ENCODE assay signal across 29 mouse cellular contexts in the genomic region with DNA sequence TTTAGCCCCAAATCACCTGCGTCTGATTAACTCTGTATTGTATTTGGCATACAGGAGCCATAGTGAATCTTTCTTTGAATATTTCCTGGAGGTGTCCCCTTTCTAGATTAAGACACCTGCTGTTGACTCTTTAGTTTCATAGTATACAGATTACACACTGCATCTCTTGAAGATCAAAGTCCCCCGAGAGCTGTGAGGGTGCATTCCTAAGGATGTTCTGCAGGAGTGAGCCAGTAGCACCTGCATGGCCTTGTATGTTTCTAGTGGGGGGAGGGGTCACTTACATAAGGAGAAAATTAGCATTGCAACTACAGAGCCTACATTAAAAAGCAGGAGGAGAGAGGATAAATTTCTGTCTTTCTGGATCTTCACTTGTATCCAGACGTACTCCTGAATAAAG.
DNase-seq lines count a peak whose midpoint lies in the region; ATAC-seq and TF ChIP-seq lines count a peak whose summit lies in the region.
"Had no signal": no experiment of that assay in that cellular context is flagged by ENCODE, and none has a peak within 500 bp of the region (broad histone marks: within the 10 kb centered on the region; RNA-seq: fewer than 3 reads in every experiment).

No protein-coding gene starts in this region.

- TF ChIP-seq POLR2A in limb, embryonic 14.5 days (IDR thresholded peaks at IDR 0.05; ENCODE audit: borderline replicate concordance, extremely low read depth, insufficient read depth, insufficient read length): no peak

- H3K4me1 ChIP-seq in embryonic facial prominence, embryonic 14.5 days (ENCODE audit: control insufficient read depth, insufficient read depth, low read length): no peaks in the 10 kb centered on the region
- no peaks in the 10 kb centered on the region for H3K4me1 ChIP-seq in embryonic facial prominence, embryonic 10.5 days
- no peaks in the 10 kb centered on the region for H3K4me1 ChIP-seq in kidney, embryonic 16.5 days (ENCODE audit: insufficient read depth, low read length)
- H3K4me1 ChIP-seq in limb, embryonic 14.5 days (ENCODE audit: control insufficient read depth, insufficient read depth, low read length): no peaks in the 10 kb centered on the region
- no peaks in the 10 kb centered on the region for H3K4me1 ChIP-seq in limb, embryonic 10.5 days
- H3K4me1 ChIP-seq: embryonic facial prominence, embryonic 12.5 days; embryonic facial prominence, embryonic 15.5 days; forebrain, embryonic 10.5 days; forebrain, embryonic 12.5 days had no signal

- H3K27ac ChIP-seq in embryonic facial prominence, embryonic 14.5 days (replicated peaks; ENCODE audit: low read depth, low read length): no peak overlapping the region
- H3K27ac ChIP-seq in embryonic facial prominence, embryonic 10.5 days (replicated peaks): no peak overlapping the region
- no peak overlapping the region for H3K27ac ChIP-seq in kidney, embryonic 16.5 days (ENCODE audit: low read length)
- no peak overlapping the region for H3K27ac ChIP-seq in limb, embryonic 14.5 days (replicated peaks; ENCODE audit: low read depth, low read length)
- H3K27ac ChIP-seq in limb, embryonic 10.5 days: no peak overlapping the region
- H3K27ac ChIP-seq: embryonic facial prominence, embryonic 12.5 days; embryonic facial prominence, embryonic 15.5 days; forebrain, embryonic 10.5 days; forebrain, embryonic 12.5 days had no signal

- 69% methylated on average over 3 of the region's 3 CpGs for WGBS in embryonic facial prominence, embryonic 14.5 days
- 74% methylated on average over 3 of the region's 3 CpGs for WGBS in embryonic facial prominence, embryonic 10.5 days
- WGBS in kidney, embryonic 16.5 days: 71% methylated on average over 3 of the region's 3 CpGs
- 49% methylated on average over 3 of the region's 3 CpGs for WGBS in limb, embryonic 14.5 days
- 78% methylated on average over 3 of the region's 3 CpGs for WGBS in limb, embryonic 10.5 days

- no peaks in the 10 kb centered on the region for H3K9me3 ChIP-seq in embryonic facial prominence, embryonic 14.5 days (ENCODE audit: control insufficient read depth, low read length)
- no peaks in the 10 kb centered on the region for H3K9me3 ChIP-seq in embryonic facial prominence, embryonic 10.5 days
- no peaks in the 10 kb centered on the region for H3K9me3 ChIP-seq in kidney, embryonic 16.5 days (ENCODE audit: low read length)
- no peaks in the 10 kb centered on the region for H3K9me3 ChIP-seq in limb, embryonic 14.5 days (ENCODE audit: control insufficient read depth, low read length)
- no peaks in the 10 kb centered on the region for H3K9me3 ChIP-seq in limb, embryonic 10.5 days (replicated peaks)
- H3K9me3 ChIP-seq: embryonic facial prominence, embryonic 12.5 days; embryonic facial prominence, embryonic 15.5 days; forebrain, embryonic 10.5 days; forebrain, embryonic 12.5 days had no signal

- DNase-seq in embryonic facial prominence, embryonic 14.5 days (ENCODE audit: low spot score): no peak
- no peak for DNase-seq in embryonic facial prominence, embryonic 10.5 days (ENCODE audit: low spot score)
- DNase-seq in kidney, adult 11 months: peak; percentile 6
- peak; percentile 12 for DNase-seq in limb, embryonic 14.5 days (ENCODE audit: low spot score)
- DNase-seq in limb, embryonic 10.5 days (ENCODE audit: low spot score): no peak
- no peak for DNase-seq in cerebellum, postnatal 36 days
- DNase-seq: adrenal gland, adult 8-10 months; adrenal gland, postnatal 14 days; adrenal gland, postnatal 36 days; B cell, adult 2 months; cerebellum, adult 11-12 months; cerebellum, adult 2 months; cerebellum, adult 9-10 months; cerebellum, postnatal 10 days; cerebellum, postnatal 25 days; embryo, embryonic 11 days had no signal

- H3K27me3 ChIP-seq in embryonic facial prominence, embryonic 14.5 days (replicated peaks; ENCODE audit: control insufficient read depth, insufficient read depth, low read length): no peaks in the 10 kb centered on the region
- no peaks in the 10 kb centered on the region for H3K27me3 ChIP-seq in embryonic facial prominence, embryonic 10.5 days (replicated peaks; ENCODE audit: low read depth, poor library complexity, severe bottlenecking)
- no peaks in the 10 kb centered on the region for H3K27me3 ChIP-seq in kidney, embryonic 16.5 days (ENCODE audit: insufficient read depth, low read length)
- no peaks in the 10 kb centered on the region for H3K27me3 ChIP-seq in limb, embryonic 14.5 days (ENCODE audit: control insufficient read depth, insufficient read depth, low read length)
- no peaks in the 10 kb centered on the region for H3K27me3 ChIP-seq in limb, embryonic 10.5 days (ENCODE audit: low read depth, poor library complexity, severe bottlenecking)
- H3K27me3 ChIP-seq: CH12.LX; embryonic facial prominence, embryonic 12.5 days; embryonic facial prominence, embryonic 15.5 days; forebrain, embryonic 12.5 days had no signal

- no peak overlapping the region for H3K4me3 ChIP-seq in embryonic facial prominence, embryonic 14.5 days (ENCODE audit: low read depth, low read length)
- H3K4me3 ChIP-seq in embryonic facial prominence, embryonic 10.5 days: no peak overlapping the region
- no peak overlapping the region for H3K4me3 ChIP-seq in kidney, embryonic 16.5 days (ENCODE audit: low read length)
- H3K4me3 ChIP-seq in limb, embryonic 14.5 days (replicated peaks; ENCODE audit: low read length): no peak overlapping the region
- no peak overlapping the region for H3K4me3 ChIP-seq in limb, embryonic 10.5 days
- H3K4me3 ChIP-seq: embryonic facial prominence, embryonic 12.5 days; embryonic facial prominence, embryonic 15.5 days; erythroblast, embryonic 14.5 days; forebrain, embryonic 10.5 days; forebrain, embryonic 12.5 days had no signal

- peak; percentile 62; the same call in 1 of the 2 replicates for ATAC-seq in embryonic facial prominence, embryonic 14.5 days (ENCODE audit: low read depth)
- ATAC-seq in kidney, embryonic 16.5 days (ENCODE audit: low FRiP score, low TSS enrichment): no peak
- ATAC-seq in limb, embryonic 14.5 days (ENCODE audit: low FRiP score, low read depth): no peak
- ATAC-seq: activated CD4-positive, CD25-positive, alpha-beta regulatory T cell, adult 4 months; CD4-positive, CD25-positive, alpha-beta regulatory T cell, adult 4 months; forebrain, embryonic 14.5 days; forebrain, embryonic 16.5 days; Patski had no signal

- no peak overlapping the region for H3K4me2 ChIP-seq in embryonic facial prominence, embryonic 14.5 days (ENCODE audit: low read depth, low read length)
- H3K4me2 ChIP-seq in kidney, embryonic 16.5 days (replicated peaks; ENCODE audit: low read depth, low read length): no peak overlapping the region
- no peak overlapping the region for H3K4me2 ChIP-seq in limb, embryonic 14.5 days (replicated peaks; ENCODE audit: low read depth, low read length, severe bottlenecking)
- H3K4me2 ChIP-seq: embryonic facial prominence, embryonic 12.5 days; embryonic facial prominence, embryonic 15.5 days; forebrain, embryonic 12.5 days had no signal

- H3K36me3 ChIP-seq in embryonic facial prominence, embryonic 14.5 days (ENCODE audit: control insufficient read depth, insufficient read depth, low read length): no peaks in the 10 kb centered on the region
- H3K36me3 ChIP-seq in embryonic facial prominence, embryonic 10.5 days (replicated peaks): no peaks in the 10 kb centered on the region
- no peaks in the 10 kb centered on the region for H3K36me3 ChIP-seq in kidney, embryonic 16.5 days (ENCODE audit: insufficient read depth, low read length)
- no peaks in the 10 kb centered on the region for H3K36me3 ChIP-seq in limb, embryonic 14.5 days (ENCODE audit: control insufficient read depth, insufficient read depth, low read length)
- H3K36me3 ChIP-seq in limb, embryonic 10.5 days: no peaks in the 10 kb centered on the region
- H3K36me3 ChIP-seq: embryonic facial prominence, embryonic 12.5 days; embryonic facial prominence, embryonic 15.5 days; forebrain, embryonic 10.5 days; forebrain, embryonic 12.5 days; G1E had no signal

- H3K9ac ChIP-seq in embryonic facial prominence, embryonic 14.5 days (ENCODE audit: low read depth, low read length): no peak overlapping the region
- H3K9ac ChIP-seq in kidney, embryonic 16.5 days (replicated peaks; ENCODE audit: low read length): no peak overlapping the region
- H3K9ac ChIP-seq in limb, embryonic 14.5 days (ENCODE audit: low read depth, low read length, severe bottlenecking): no peak overlapping the region
- H3K9ac ChIP-seq: embryonic facial prominence, embryonic 12.5 days; embryonic facial prominence, embryonic 15.5 days; forebrain, embryonic 12.5 days had no signal

Comparison
In these comparisons a context has a peak if more than half of its experiments do, and no peak if none do; other contexts are left out.
1. DNase-seq: peak in kidney, adult 11 months (single experiment) and limb, embryonic 14.5 days (single experiment); none in embryonic facial prominence, embryonic 14.5 days (single experiment), embryonic facial prominence, embryonic 10.5 days (single experiment), limb, embryonic 10.5 days (single experiment) and cerebellum, postnatal 36 days (0 of 2).